In genomic region chr6:108642020-108642419, GRCm38 (mm10) we compare ENCODE assay signal across 19 mouse cellular contexts. TPM values are rescaled to one million over a fixed set of nuclear protein-coding genes. Genes with fewer than 3 reads are reported as not detected.
DNase-seq lines count a peak whose midpoint lies in the region; ATAC-seq and TF ChIP-seq lines count a peak whose summit lies in the region.
"Had no signal": no experiment of that assay in that cellular context is flagged by ENCODE, and none has a peak within 500 bp of the region (broad histone marks: within the 10 kb centered on the region; RNA-seq: fewer than 3 reads in every experiment).

No protein-coding gene starts in this region.

- H3K9ac ChIP-seq in ES-Bruce4 (ENCODE audit: low read depth, poor library complexity, severe bottlenecking) = no peak overlapping the region
- no peak overlapping the region for H3K9ac ChIP-seq in intestine, embryonic 16.5 days (ENCODE audit: low read depth, low read length)
- no peak overlapping the region for H3K9ac ChIP-seq in hindbrain, embryonic 16.5 days (ENCODE audit: low read depth, low read length)
- H3K9ac ChIP-seq: embryonic facial prominence, embryonic 13.5 days; forebrain, embryonic 12.5 days; heart, embryonic 13.5 days; hindbrain, embryonic 12.5 days had no signal

- TF ChIP-seq EP300 in ES-Bruce4 (IDR thresholded peaks at IDR 0.05; ENCODE audit: insufficient read depth, low read depth, low read length) = 0 out of 2 replicates have a peak, but pooled peaks have one; percentile 27

- no peaks in the 10 kb centered on the region for H3K4me1 ChIP-seq in ES-Bruce4 (ENCODE audit: control insufficient read depth, insufficient read depth, low read length)
- no peaks in the 10 kb centered on the region for H3K4me1 ChIP-seq in intestine, embryonic 16.5 days (ENCODE audit: control insufficient read depth, insufficient read depth, low read length)
- H3K4me1 ChIP-seq in midbrain, embryonic 10.5 days = no peaks in the 10 kb centered on the region
- H3K4me1 ChIP-seq in hindbrain, embryonic 16.5 days (ENCODE audit: control insufficient read depth, insufficient read depth, low read depth, low read length) = no peaks in the 10 kb centered on the region
- H3K4me1 ChIP-seq: embryonic facial prominence, embryonic 13.5 days; forebrain, embryonic 12.5 days; hindbrain, embryonic 12.5 days had no signal

- no peaks in the 10 kb centered on the region for H3K27me3 ChIP-seq in ES-Bruce4 (ENCODE audit: control insufficient read depth, insufficient read depth, low read length, poor library complexity, severe bottlenecking)
- no peaks in the 10 kb centered on the region for H3K27me3 ChIP-seq in intestine, embryonic 16.5 days (replicated peaks; ENCODE audit: control insufficient read depth, insufficient read depth, low read length)
- no peaks in the 10 kb centered on the region for H3K27me3 ChIP-seq in midbrain, embryonic 10.5 days (ENCODE audit: low read depth, poor library complexity, severe bottlenecking)
- H3K27me3 ChIP-seq in hindbrain, embryonic 16.5 days (replicated peaks; ENCODE audit: control insufficient read depth, insufficient read depth, low read length) = no peaks in the 10 kb centered on the region
- H3K27me3 ChIP-seq: embryonic facial prominence, embryonic 13.5 days; forebrain, embryonic 12.5 days; heart, embryonic 13.5 days; hindbrain, embryonic 12.5 days had no signal

- H3K9me3 ChIP-seq in ES-Bruce4 (replicated peaks; ENCODE audit: control insufficient read depth, insufficient read depth, low read length, poor library complexity, severe bottlenecking) = no peaks in the 10 kb centered on the region
- no peaks in the 10 kb centered on the region for H3K9me3 ChIP-seq in intestine, embryonic 16.5 days (ENCODE audit: control insufficient read depth, low read length)
- H3K9me3 ChIP-seq in midbrain, embryonic 10.5 days (replicated peaks) = no peaks in the 10 kb centered on the region
- no peaks in the 10 kb centered on the region for H3K9me3 ChIP-seq in hindbrain, embryonic 16.5 days (ENCODE audit: control insufficient read depth, low read length)
- H3K9me3 ChIP-seq: embryonic facial prominence, embryonic 13.5 days; forebrain, embryonic 12.5 days; heart, embryonic 13.5 days; hindbrain, embryonic 12.5 days had no signal

- WGBS in intestine, embryonic 16.5 days = 62% methylated on average over 7 of the region's 7 CpGs
- WGBS in midbrain, embryonic 10.5 days = 79% methylated on average over 7 of the region's 7 CpGs
- 79% methylated on average over 7 of the region's 7 CpGs for WGBS in hindbrain, embryonic 16.5 days

- H3K4me2 ChIP-seq in intestine, embryonic 16.5 days (ENCODE audit: low read depth, low read length) = no peak overlapping the region
- no peak overlapping the region for H3K4me2 ChIP-seq in hindbrain, embryonic 16.5 days (ENCODE audit: low read length)
- H3K4me2 ChIP-seq: embryonic facial prominence, embryonic 13.5 days; forebrain, embryonic 12.5 days; heart, embryonic 13.5 days; hindbrain, embryonic 12.5 days had no signal

- no peak for TF ChIP-seq CTCF in ES-Bruce4 (IDR thresholded peaks at IDR 0.05; ENCODE audit: low read depth, low read length)

- no peak for TF ChIP-seq POLR2A in ES-Bruce4 (IDR thresholded peaks at IDR 0.05; ENCODE audit: insufficient read depth, low read length)

- peak; percentile 12 for DNase-seq in adrenal gland, postnatal 14 days
- no peak for DNase-seq in adrenal gland, postnatal 10 days
- DNase-seq in ES-CJ7 (ENCODE audit: low read depth, low spot score) = peak; percentile 51
- no peak for DNase-seq in midbrain, embryonic 10.5 days (ENCODE audit: low spot score)
- DNase-seq: cerebellum, adult 18-20 months; cerebellum, adult 9-11 months; cerebellum, postnatal 36 days; gastrocnemius, postnatal 10 days; heart, postnatal 36 days; kidney, adult 8-10 months had no signal

- H3K27ac ChIP-seq in ES-Bruce4 (ENCODE audit: insufficient read depth, low read length) = no peak overlapping the region
- peak overlapping the region; percentile 65 for H3K27ac ChIP-seq in intestine, embryonic 16.5 days (ENCODE audit: low read length)
- H3K27ac ChIP-seq in midbrain, embryonic 10.5 days (replicated peaks) = no peak overlapping the region
- H3K27ac ChIP-seq in hindbrain, embryonic 16.5 days (ENCODE audit: low read depth, low read length) = no peak overlapping the region
- H3K27ac ChIP-seq: embryonic facial prominence, embryonic 13.5 days; forebrain, embryonic 12.5 days; heart, embryonic 13.5 days; hindbrain, embryonic 12.5 days; hindbrain, postnatal 0 days had no signal

- no peaks in the 10 kb centered on the region for H3K36me3 ChIP-seq in ES-Bruce4 (ENCODE audit: control insufficient read depth, insufficient read depth, low read length, poor library complexity, severe bottlenecking)
- no peaks in the 10 kb centered on the region for H3K36me3 ChIP-seq in intestine, embryonic 16.5 days (ENCODE audit: control insufficient read depth, insufficient read depth, low read length)
- H3K36me3 ChIP-seq in midbrain, embryonic 10.5 days = no peaks in the 10 kb centered on the region
- H3K36me3 ChIP-seq in hindbrain, embryonic 16.5 days (ENCODE audit: control insufficient read depth, insufficient read depth, low read length) = no peaks in the 10 kb centered on the region
- H3K36me3 ChIP-seq: embryonic facial prominence, embryonic 13.5 days; forebrain, embryonic 12.5 days; heart, embryonic 13.5 days; hindbrain, embryonic 12.5 days had no signal

- H3K4me3 ChIP-seq in ES-Bruce4 (ENCODE audit: low read depth, low read length) = no peak overlapping the region
- H3K4me3 ChIP-seq in intestine, embryonic 16.5 days (ENCODE audit: low read length) = no peak overlapping the region
- H3K4me3 ChIP-seq in midbrain, embryonic 10.5 days = no peak overlapping the region
- H3K4me3 ChIP-seq in hindbrain, embryonic 16.5 days (ENCODE audit: low read length) = no peak overlapping the region
- H3K4me3 ChIP-seq: embryonic facial prominence, embryonic 13.5 days; forebrain, embryonic 12.5 days; heart, embryonic 13.5 days; hindbrain, embryonic 12.5 days had no signal

- peak; percentile 68 for ATAC-seq in intestine, embryonic 16.5 days
- ATAC-seq in hindbrain, embryonic 16.5 days = no peak
- ATAC-seq: forebrain, embryonic 16.5 days; hindbrain, postnatal 0 days had no signal

RNA-seq across cellular contexts. Expression of gene Bhlhe40, which starts 18.4 kb away (rescaled TPM):
- 67.2 and 108 TPM in 2 replicates for total RNA-seq in adrenal gland, postnatal 14 days (2021)
- total RNA-seq in adrenal gland, postnatal 10 days (2021) = 10 to 100 TPM; 47.0 to 94.0 TPM
- polyA plus RNA-seq in ES-Bruce4 (2011; ENCODE audit: insufficient read depth, insufficient read length, low read depth, missing spikeins) = 39.2 and 40.3 TPM in 2 replicates
- polyA plus RNA-seq in intestine, embryonic 16.5 days (2015; fragmentation: Nextera tagmentation; extraction: Ambion mirVana) = 60.7 and 77.0 TPM in 2 replicates
- polyA plus RNA-seq in midbrain, embryonic 10.5 days (2016; fragmentation: Nextera tagmentation; extraction: Ambion mirVana) = 1.8 and 1.9 TPM in 2 replicates
- polyA plus RNA-seq in hindbrain, embryonic 16.5 days (2015; fragmentation: Nextera tagmentation; extraction: Ambion mirVana) = 7.3 and 8.9 TPM in 2 replicates

Comparison
In these comparisons a context has a peak if more than half of its experiments do, and no peak if none do; other contexts are left out.
1. DNase-seq: peak in adrenal gland, postnatal 14 days (single experiment) and ES-CJ7 (single experiment); none in adrenal gland, postnatal 10 days (single experiment) and midbrain, embryonic 10.5 days (single experiment).